In the genomic region with DNA sequence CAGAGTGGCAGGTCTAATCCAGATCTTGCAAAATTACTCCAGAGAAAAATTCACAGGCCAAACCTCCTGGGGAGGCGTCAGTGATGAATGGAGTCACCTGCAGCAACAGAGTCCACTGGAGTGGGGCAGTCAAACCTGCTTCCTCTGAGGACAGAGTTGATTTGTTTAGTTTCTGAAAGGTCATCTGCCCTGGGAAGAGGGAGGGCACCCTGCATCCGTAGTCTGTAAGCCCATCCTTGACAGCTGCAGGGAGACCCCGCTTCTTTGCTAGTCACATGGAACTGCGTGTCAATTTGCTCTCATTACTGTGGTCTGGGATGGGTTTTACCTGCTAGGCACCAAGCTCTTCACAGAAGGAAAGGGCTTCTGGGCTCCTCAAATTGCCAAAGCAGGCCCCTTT, we compare ENCODE assay signal across 25 mouse cellular contexts.
A peak's percentile ranks its signal among the peaks of the same experiment; 100 is the strongest.
DNase-seq lines count a peak whose midpoint lies in the region; ATAC-seq lines count a peak whose summit lies in the region.
"Had no signal": no experiment of that assay in that cellular context is flagged by ENCODE, and none has a peak within 500 bp of the region (broad histone marks: within the 10 kb centered on the region; RNA-seq: fewer than 3 reads in every experiment).

No protein-coding gene starts in this region.

- no peaks in the 10 kb centered on the region for H3K36me3 ChIP-seq in hindbrain, embryonic 11.5 days (ENCODE audit: control insufficient read depth, insufficient read depth, low read length)
- H3K36me3 ChIP-seq in hindbrain, embryonic 14.5 days (replicated peaks; ENCODE audit: control insufficient read depth, insufficient read depth): no peaks in the 10 kb centered on the region
- no peaks in the 10 kb centered on the region for H3K36me3 ChIP-seq in midbrain, embryonic 11.5 days (ENCODE audit: control insufficient read depth, insufficient read depth, low read length)
- H3K36me3 ChIP-seq in midbrain, embryonic 13.5 days: no peaks in the 10 kb centered on the region
- H3K36me3 ChIP-seq in embryonic facial prominence, embryonic 11.5 days (replicated peaks; ENCODE audit: control insufficient read depth, insufficient read depth, low read depth, low read length): no peaks in the 10 kb centered on the region
- H3K36me3 ChIP-seq: embryonic facial prominence, embryonic 15.5 days; heart, embryonic 13.5 days; limb, embryonic 12.5 days; liver, embryonic 15.5 days; lung, embryonic 15.5 days; midbrain, embryonic 12.5 days; neural tube, embryonic 13.5 days had no signal

- H3K27me3 ChIP-seq in hindbrain, embryonic 11.5 days (ENCODE audit: control insufficient read depth, insufficient read depth, low read length): no peaks in the 10 kb centered on the region
- H3K27me3 ChIP-seq in hindbrain, embryonic 14.5 days (ENCODE audit: control insufficient read depth, insufficient read depth, low read length): no peaks in the 10 kb centered on the region
- no peaks in the 10 kb centered on the region for H3K27me3 ChIP-seq in midbrain, embryonic 11.5 days (ENCODE audit: control insufficient read depth, insufficient read depth, low read length)
- H3K27me3 ChIP-seq in midbrain, embryonic 13.5 days: no peaks in the 10 kb centered on the region
- no peaks in the 10 kb centered on the region for H3K27me3 ChIP-seq in embryonic facial prominence, embryonic 11.5 days (ENCODE audit: control insufficient read depth, insufficient read depth, low read length)
- H3K27me3 ChIP-seq: embryonic facial prominence, embryonic 15.5 days; forebrain, embryonic 13.5 days; heart, embryonic 13.5 days; limb, embryonic 12.5 days; liver, embryonic 15.5 days; midbrain, embryonic 12.5 days; neural tube, embryonic 13.5 days had no signal

- peaks cover 3% of the 10 kb centered on the region; the same call in 1 of the 2 replicates for H3K4me1 ChIP-seq in hindbrain, embryonic 11.5 days (replicated peaks; ENCODE audit: control insufficient read depth, insufficient read depth, low read length)
- H3K4me1 ChIP-seq in hindbrain, embryonic 14.5 days (replicated peaks; ENCODE audit: control insufficient read depth, insufficient read depth, low read length): no peaks in the 10 kb centered on the region
- no peaks in the 10 kb centered on the region for H3K4me1 ChIP-seq in midbrain, embryonic 11.5 days (ENCODE audit: control insufficient read depth, insufficient read depth, low read length)
- no peaks in the 10 kb centered on the region for H3K4me1 ChIP-seq in midbrain, embryonic 13.5 days (replicated peaks)
- no peaks in the 10 kb centered on the region for H3K4me1 ChIP-seq in embryonic facial prominence, embryonic 11.5 days (ENCODE audit: control insufficient read depth, insufficient read depth, low read length)
- H3K4me1 ChIP-seq: forebrain, embryonic 13.5 days; liver, embryonic 15.5 days; lung, embryonic 15.5 days had no signal

- WGBS in hindbrain, embryonic 11.5 days: 35% methylated on average over 4 of the region's 4 CpGs
- 37% methylated on average over 4 of the region's 4 CpGs for WGBS in hindbrain, embryonic 14.5 days
- WGBS in midbrain, embryonic 11.5 days: 49% methylated on average over 4 of the region's 4 CpGs
- WGBS in midbrain, embryonic 13.5 days: 56% methylated on average over 4 of the region's 4 CpGs
- WGBS in embryonic facial prominence, embryonic 11.5 days: 25% methylated on average over 4 of the region's 4 CpGs

- ATAC-seq in hindbrain, embryonic 11.5 days (ENCODE audit: low FRiP score): no peak
- no peak for ATAC-seq in hindbrain, embryonic 14.5 days (ENCODE audit: low FRiP score)
- ATAC-seq in midbrain, embryonic 11.5 days (ENCODE audit: low FRiP score): no peak
- ATAC-seq in midbrain, embryonic 13.5 days: no peak
- ATAC-seq in embryonic facial prominence, embryonic 11.5 days (replicated peaks; ENCODE audit: insufficient number of reproducible peaks, low FRiP score, low TSS enrichment, low read depth): no peak
- ATAC-seq: forebrain, embryonic 13.5 days; intestine, embryonic 16.5 days had no signal

- no peaks in the 10 kb centered on the region for H3K9me3 ChIP-seq in hindbrain, embryonic 11.5 days (ENCODE audit: control insufficient read depth, low read length)
- H3K9me3 ChIP-seq in hindbrain, embryonic 14.5 days (ENCODE audit: control insufficient read depth, low read length): no peaks in the 10 kb centered on the region
- H3K9me3 ChIP-seq in midbrain, embryonic 11.5 days (ENCODE audit: control insufficient read depth, low read length): no peaks in the 10 kb centered on the region
- H3K9me3 ChIP-seq in midbrain, embryonic 13.5 days: no peaks in the 10 kb centered on the region
- no peaks in the 10 kb centered on the region for H3K9me3 ChIP-seq in embryonic facial prominence, embryonic 11.5 days (replicated peaks; ENCODE audit: control insufficient read depth, low read length)
- H3K9me3 ChIP-seq: embryonic facial prominence, embryonic 15.5 days; forebrain, embryonic 13.5 days; heart, embryonic 13.5 days; limb, embryonic 12.5 days; liver, embryonic 15.5 days; lung, embryonic 15.5 days; midbrain, embryonic 12.5 days; neural tube, embryonic 13.5 days had no signal

- intact Hi-C loops in gastrocnemius, postnatal 36 days (cut with DNase I): no loop called here

- no peak overlapping the region for H3K4me2 ChIP-seq in hindbrain, embryonic 11.5 days (replicated peaks; ENCODE audit: low read depth, low read length)
- H3K4me2 ChIP-seq in hindbrain, embryonic 14.5 days (replicated peaks): no peak overlapping the region
- no peak overlapping the region for H3K4me2 ChIP-seq in midbrain, embryonic 11.5 days
- H3K4me2 ChIP-seq in midbrain, embryonic 13.5 days (replicated peaks): no peak overlapping the region
- no peak overlapping the region for H3K4me2 ChIP-seq in embryonic facial prominence, embryonic 11.5 days (ENCODE audit: low read depth, low read length)
- H3K4me2 ChIP-seq: embryonic facial prominence, embryonic 15.5 days; forebrain, embryonic 13.5 days; heart, embryonic 13.5 days; limb, embryonic 12.5 days; liver, embryonic 15.5 days; lung, embryonic 15.5 days; midbrain, embryonic 12.5 days; neural tube, embryonic 13.5 days had no signal

- 0 out of 2 replicates have a peak overlapping the region, but pooled peaks have one; percentile 11 for H3K9ac ChIP-seq in hindbrain, embryonic 11.5 days (ENCODE audit: low read depth, low read length)
- no peak overlapping the region for H3K9ac ChIP-seq in hindbrain, embryonic 14.5 days
- H3K9ac ChIP-seq in midbrain, embryonic 11.5 days (ENCODE audit: low read length): no peak overlapping the region
- H3K9ac ChIP-seq in midbrain, embryonic 13.5 days (replicated peaks): no peak overlapping the region
- H3K9ac ChIP-seq in embryonic facial prominence, embryonic 11.5 days (replicated peaks; ENCODE audit: low read length): no peak overlapping the region
- H3K9ac ChIP-seq: embryonic facial prominence, embryonic 15.5 days; forebrain, embryonic 13.5 days; heart, embryonic 13.5 days; limb, embryonic 12.5 days; liver, embryonic 15.5 days; lung, embryonic 15.5 days; midbrain, embryonic 12.5 days; neural tube, embryonic 13.5 days had no signal

- no peak overlapping the region for H3K27ac ChIP-seq in hindbrain, embryonic 11.5 days (ENCODE audit: low read depth, low read length)
- H3K27ac ChIP-seq in hindbrain, embryonic 14.5 days: no peak overlapping the region
- H3K27ac ChIP-seq in midbrain, embryonic 11.5 days (ENCODE audit: low read depth, low read length): no peak overlapping the region
- no peak overlapping the region for H3K27ac ChIP-seq in midbrain, embryonic 13.5 days
- H3K27ac ChIP-seq in embryonic facial prominence, embryonic 11.5 days (replicated peaks; ENCODE audit: low read depth, low read length): no peak overlapping the region
- H3K27ac ChIP-seq: embryonic facial prominence, embryonic 15.5 days; forebrain, embryonic 13.5 days; heart, adult 2 months; heart, embryonic 13.5 days; layer of hippocampus, adult 2 months; left cerebral cortex, adult 2 months; limb, embryonic 12.5 days; liver, embryonic 15.5 days; lung, embryonic 15.5 days; midbrain, embryonic 12.5 days; neural tube, embryonic 13.5 days had no signal

- DNase-seq in hindbrain, embryonic 11.5 days (ENCODE audit: low spot score): no peak
- no peak for DNase-seq in hindbrain, embryonic 14.5 days (ENCODE audit: low spot score)
- DNase-seq in midbrain, embryonic 11.5 days (ENCODE audit: low spot score, missing footprints): peak; percentile 82
- DNase-seq in embryonic facial prominence, embryonic 11.5 days (ENCODE audit: low spot score): peak; percentile 38
- DNase-seq in gastrocnemius, postnatal 36 days: no peak
- DNase-seq in thymus, postnatal 36 days: no peak
- DNase-seq: adrenal gland, postnatal 25 days; cerebellum, adult 11-12 months; cerebellum, adult 9-11 months; gastrocnemius, postnatal 25 days; heart, adult 2 months; heart, postnatal 10 days; kidney, adult 8-10 months had no signal

- no peak overlapping the region for H3K4me3 ChIP-seq in hindbrain, embryonic 11.5 days (ENCODE audit: low read depth, low read length)
- H3K4me3 ChIP-seq in hindbrain, embryonic 14.5 days (replicated peaks; ENCODE audit: low read length): no peak overlapping the region
- no peak overlapping the region for H3K4me3 ChIP-seq in midbrain, embryonic 11.5 days (ENCODE audit: low read depth, low read length)
- H3K4me3 ChIP-seq in midbrain, embryonic 13.5 days (replicated peaks): no peak overlapping the region
- H3K4me3 ChIP-seq in embryonic facial prominence, embryonic 11.5 days (ENCODE audit: low read depth, low read length): no peak overlapping the region
- H3K4me3 ChIP-seq: embryonic facial prominence, embryonic 15.5 days; forebrain, embryonic 13.5 days; heart, adult 2 months; heart, embryonic 13.5 days; layer of hippocampus, adult 2 months; left cerebral cortex, adult 2 months; limb, embryonic 12.5 days; liver, embryonic 15.5 days; lung, embryonic 15.5 days; midbrain, embryonic 12.5 days; neural tube, embryonic 13.5 days had no signal

Comparison
In these comparisons a context has a peak if more than half of its experiments do, and no peak if none do; other contexts are left out.
1. DNase-seq: peak in midbrain, embryonic 11.5 days (single experiment) and embryonic facial prominence, embryonic 11.5 days (single experiment); none in hindbrain, embryonic 11.5 days (single experiment), hindbrain, embryonic 14.5 days (single experiment), gastrocnemius, postnatal 36 days (0 of 2) and thymus, postnatal 36 days (0 of 2).